Mouse (Mus musculus) large intestine, adult 2 months (tissue): ENCODE measurements at regions not wholly inside any gene's neighbourhood (a gene's known extent, or its start where the extent isn't known, plus 50 kb on each side); places are given as distances from the start of the nearest gene placed in this dataset.
"Not testable (repeated sequence)": the region's sequence is repeated elsewhere in the genome, so short reads cannot be mapped to it uniquely, and the experiment has no call there.

ENCODE experiments used
- DNase-seq: peaks from one replicate; pipeline ENCODE4 v3.0.0-alpha.2; 2012; ENCODE audit warnings: low read depth, low spot score
- WGBS: fragments of 180-500 bp; shearing (Covaris S2); methylation state at CpG from one replicate; pipeline ENCODE4 v1.1.7; 2018; 5-methylcytosine and 5-hydroxymethylcytosine counted together

GRCm38 (mm10) chr12:43574887-43575605 lies 635.1 kb downstream of the Dnajb9 start:
- 31% methylated on average over 6 of the region's 6 CpGs for WGBS
- peak; percentile 57 for DNase-seq

- no peak for DNase-seq
Measured at GRCm38 (mm10) chr12:43573186-43573585, 636.9 kb downstream of the Dnajb9 start.

DNA sequence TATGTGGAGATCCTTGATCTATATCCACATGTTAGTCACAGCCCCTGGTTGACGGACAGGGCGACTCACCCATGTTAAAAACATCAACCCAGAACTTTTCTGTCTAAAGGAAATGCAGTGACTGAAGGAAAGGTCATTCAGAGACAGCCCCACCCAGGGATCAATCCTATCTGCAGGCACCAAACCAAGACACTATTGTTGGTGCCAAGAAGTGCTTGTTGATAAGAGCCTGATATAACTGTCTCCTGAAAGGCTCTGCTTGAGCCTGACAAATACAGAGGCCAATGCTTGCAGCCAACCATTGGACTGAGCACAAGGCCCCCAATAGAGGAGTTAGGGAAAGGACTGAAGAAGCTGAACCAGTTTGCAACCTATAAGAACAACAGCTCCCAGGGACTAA lies 682.5 kb downstream of the Dnajb9 start:
- 64% methylated on average over 2 of the region's 2 CpGs for WGBS
- no peak for DNase-seq

- WGBS = 82% methylated on average over 2 of the region's 2 CpGs
- not testable (repeated sequence) for DNase-seq
Measured at GRCm38 (mm10) chr12:43507458-43507857, 702.7 kb downstream of the Dnajb9 start.

GRCm38 (mm10) chr12:43489896-43490295 lies 720.2 kb downstream of the Dnajb9 start:
- DNase-seq = no peak
- WGBS = 92% methylated on average over 1 of the region's 1 CpGs

- DNase-seq = no peak
- WGBS = 10% methylated on average over 1 of the region's 1 CpGs
Measured at GRCm38 (mm10) chr12:43482683-43483082, 727.4 kb downstream of the Dnajb9 start.

GRCm38 (mm10) chr12:43462543-43462942 lies 747.6 kb downstream of the Dnajb9 start:
- no peak for DNase-seq
- 74% methylated on average over 1 of the region's 1 CpGs for WGBS
